Mouse (Mus musculus) midbrain, embryonic 14.5 days (tissue): ENCODE results near the gene Kif26b. TPM values are rescaled to one million over a fixed set of nuclear protein-coding genes. Genes with fewer than 3 reads are reported as not detected.
A peak's percentile ranks its signal among the peaks of the same experiment; 100 is the strongest.

Experiments
- ATAC-seq: fragments of 200-750 bp; cut with Nextera tagmentation; 2 replicates; pipeline ENCODE4 v1.8.0; 2017; ENCODE audit warnings: moderate number of reproducible peaks, moderate library complexity; ENCODE audit not compliant: low FRiP score, low TSS enrichment
- DNase-seq: peaks from one replicate; pipeline ENCODE4 v3.0.0-alpha.2; 2015
- H3K27ac ChIP-seq: fragments of 300-500 bp; sonication (generic); replicated peaks from 2 replicates; pipeline ENCODE4 v1.5.1; 2014; ENCODE audit warnings: mild to moderate bottlenecking, low read depth, low read length, moderate library complexity
- H3K27me3 ChIP-seq: fragments of 300-500 bp; sonication (generic); 2 replicates; pipeline ENCODE4 v1.6.1; 2014; ENCODE audit warnings: low read length, control low read depth, mixed read lengths; ENCODE audit not compliant: control insufficient read depth, insufficient read depth
- H3K36me3 ChIP-seq: fragments of 300-500 bp; sonication (generic); 2 replicates; pipeline ENCODE4 v1.6.1; 2014; ENCODE audit warnings: low read length, control low read depth; ENCODE audit not compliant: control insufficient read depth, insufficient read depth
- H3K4me1 ChIP-seq: fragments of 300-500 bp; sonication (generic); 2 replicates; pipeline ENCODE4 v1.6.1; 2014; ENCODE audit warnings: mild to moderate bottlenecking, antibody characterized with exemption, low read length, control low read depth; ENCODE audit not compliant: control insufficient read depth, insufficient read depth
- H3K4me2 ChIP-seq: fragments of 300-500 bp; sonication (generic); 2 replicates; pipeline ENCODE4 v1.6.1; 2014; ENCODE audit warnings: mild to moderate bottlenecking, low read length, moderate library complexity
- H3K4me3 ChIP-seq: fragments of 300-500 bp; sonication (generic); replicated peaks from 2 replicates; pipeline ENCODE4 v1.5.1; 2014; ENCODE audit warnings: low read depth, low read length
- H3K9ac ChIP-seq: fragments of 300-500 bp; sonication (generic); replicated peaks from 2 replicates; pipeline ENCODE4 v1.6.1; 2014; ENCODE audit warnings: mild to moderate bottlenecking, low read length, moderate library complexity
- H3K9me3 ChIP-seq: fragments of 300-500 bp; sonication (generic); 2 replicates; pipeline ENCODE4 v1.6.1; 2016; ENCODE audit warnings: low read length, control low read depth, mixed read lengths; ENCODE audit not compliant: control insufficient read depth
- WGBS: fragments of 180-500 bp; shearing (Covaris S2); extraction: QIAGEN DNeasy Blood & Tissue Kit; methylation state at CpG from one replicate; pipeline ENCODE4 v1.1.7; 2014; 5-methylcytosine and 5-hydroxymethylcytosine counted together
- polyA plus RNA-seq: library from polyadenylated mRNA; unstranded; fragments of >200 nt; fragmentation: Nextera tagmentation; extraction: Ambion mirVana; gene quantifications from 2 replicates; pipeline ENCODE4 v1.2.1, GENCODE M21; 2014

Kif26b gene
- polyA plus RNA-seq, 1 experiment from 2014 or later = 12.8 TPM

GRCm38 (mm10) chr1:178792726-178793125 lies 263.8 kb downstream of the Kif26b start:
- Histone ChIP-seq H3K4me2 (no peak overlapping the region), H3K4me1 (no peaks in the 10 kb centered on the region), H3K4me3 (no peak overlapping the region), H3K9ac (no peak overlapping the region), H3K27ac (no peak overlapping the region), H3K27me3 (no peaks in the 10 kb centered on the region), H3K36me3 (no peaks in the 10 kb centered on the region), H3K9me3 (no peaks in the 10 kb centered on the region)
- ATAC-seq = no peak
- no peak for DNase-seq
- WGBS = 90% methylated on average over 5 of the region's 5 CpGs

- no peak overlapping the region for H3K4me3 ChIP-seq
- no peaks in the 10 kb centered on the region for H3K27me3 ChIP-seq
- WGBS = 93% methylated on average over 7 of the region's 7 CpGs
- H3K4me2 ChIP-seq = no peak overlapping the region
- no peak overlapping the region for H3K9ac ChIP-seq
- no peak for ATAC-seq
- no peak for DNase-seq
- no peaks in the 10 kb centered on the region for H3K36me3 ChIP-seq
- H3K4me1 ChIP-seq = peaks cover 9% of the 10 kb centered on the region; the same call in 1 of the 2 replicates
- no peak overlapping the region for H3K27ac ChIP-seq
- H3K9me3 ChIP-seq = no peaks in the 10 kb centered on the region
Observed at GRCm38 (mm10) chr1:178794866-178795265, 265.9 kb downstream of the Kif26b start.

DNA sequence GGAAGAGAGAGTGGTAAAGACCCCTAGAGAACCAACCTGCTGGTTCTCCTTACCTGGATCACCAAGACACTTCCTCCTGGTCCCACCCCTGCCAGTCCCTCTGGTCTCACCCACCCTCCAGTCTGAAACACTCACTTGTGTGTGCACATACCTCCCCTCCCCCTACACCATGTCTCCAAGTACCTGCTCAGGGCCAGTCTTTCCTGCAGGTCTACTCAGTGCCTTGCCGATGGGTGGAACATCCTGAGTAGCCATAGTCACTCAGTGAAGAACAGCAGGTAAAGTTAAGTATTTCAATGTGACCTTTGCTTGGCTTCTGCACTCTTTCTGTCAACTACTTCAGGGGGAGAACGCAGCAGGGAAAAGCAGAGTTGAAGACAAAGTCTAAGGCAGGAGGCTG lies 268.5 kb downstream of the Kif26b start:
- no peak overlapping the region for H3K9ac ChIP-seq
- peaks cover 14% of the 10 kb centered on the region; the same call in 1 of the 2 replicates for H3K4me1 ChIP-seq
- 89% methylated on average over 2 of the region's 2 CpGs for WGBS
- no peaks in the 10 kb centered on the region for H3K27me3 ChIP-seq
- no peaks in the 10 kb centered on the region for H3K9me3 ChIP-seq
- H3K36me3 ChIP-seq = no peaks in the 10 kb centered on the region
- no peak for DNase-seq
- ATAC-seq = no peak
- no peak overlapping the region for H3K27ac ChIP-seq
- H3K4me2 ChIP-seq = no peak overlapping the region
- H3K4me3 ChIP-seq = no peak overlapping the region

DNA sequence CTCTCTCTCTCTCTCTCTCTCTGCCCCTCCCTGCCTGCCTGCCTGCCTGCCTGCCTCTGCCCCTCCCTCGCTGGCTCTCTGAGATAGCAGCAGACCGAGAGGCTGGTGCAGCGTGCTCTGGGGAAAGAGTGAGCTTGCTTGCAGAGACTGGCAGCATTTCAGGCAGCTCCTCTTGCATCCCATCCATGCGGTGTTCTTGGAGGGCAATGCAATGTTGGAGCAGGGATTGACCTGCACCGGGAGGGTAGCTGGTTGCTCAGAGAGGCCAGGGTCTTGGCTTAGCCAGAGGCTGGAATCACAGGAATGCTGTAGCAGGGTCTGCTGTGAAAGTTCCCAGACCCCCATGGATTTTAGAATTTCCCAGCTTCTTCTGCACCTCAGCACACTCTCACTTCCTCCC lies 269.4 kb downstream of the Kif26b start:
- peak; percentile 61 for DNase-seq
- no peak overlapping the region for H3K27ac ChIP-seq
- H3K9me3 ChIP-seq = no peaks in the 10 kb centered on the region
- WGBS = 5% methylated on average over 5 of the region's 5 CpGs
- H3K4me1 ChIP-seq = peaks cover 14% of the 10 kb centered on the region; the same call in 1 of the 2 replicates
- no peaks in the 10 kb centered on the region for H3K27me3 ChIP-seq
- H3K4me2 ChIP-seq = peak overlapping the region; percentile 40
- no peak for ATAC-seq
- H3K4me3 ChIP-seq = 0 out of 2 replicates have a peak overlapping the region, but pooled peaks have one; percentile 9
- no peaks in the 10 kb centered on the region for H3K36me3 ChIP-seq
- no peak overlapping the region for H3K9ac ChIP-seq

GRCm38 (mm10) chr1:178798886-178799285 lies 270.0 kb downstream of the Kif26b start:
- Histone ChIP-seq H3K4me3 (no peak overlapping the region), H3K4me1 (peaks cover 17% of the 10 kb centered on the region; the same call in 1 of the 2 replicates), H3K36me3 (no peaks in the 10 kb centered on the region), H3K9ac (no peak overlapping the region), H3K27me3 (no peaks in the 10 kb centered on the region), H3K9me3 (no peaks in the 10 kb centered on the region), H3K27ac (no peak overlapping the region), H3K4me2 (peak overlapping the region; percentile 40)
- WGBS = 67% methylated on average over 8 of the region's 8 CpGs
- DNase-seq (no peak), ATAC-seq (no peak)

DNA sequence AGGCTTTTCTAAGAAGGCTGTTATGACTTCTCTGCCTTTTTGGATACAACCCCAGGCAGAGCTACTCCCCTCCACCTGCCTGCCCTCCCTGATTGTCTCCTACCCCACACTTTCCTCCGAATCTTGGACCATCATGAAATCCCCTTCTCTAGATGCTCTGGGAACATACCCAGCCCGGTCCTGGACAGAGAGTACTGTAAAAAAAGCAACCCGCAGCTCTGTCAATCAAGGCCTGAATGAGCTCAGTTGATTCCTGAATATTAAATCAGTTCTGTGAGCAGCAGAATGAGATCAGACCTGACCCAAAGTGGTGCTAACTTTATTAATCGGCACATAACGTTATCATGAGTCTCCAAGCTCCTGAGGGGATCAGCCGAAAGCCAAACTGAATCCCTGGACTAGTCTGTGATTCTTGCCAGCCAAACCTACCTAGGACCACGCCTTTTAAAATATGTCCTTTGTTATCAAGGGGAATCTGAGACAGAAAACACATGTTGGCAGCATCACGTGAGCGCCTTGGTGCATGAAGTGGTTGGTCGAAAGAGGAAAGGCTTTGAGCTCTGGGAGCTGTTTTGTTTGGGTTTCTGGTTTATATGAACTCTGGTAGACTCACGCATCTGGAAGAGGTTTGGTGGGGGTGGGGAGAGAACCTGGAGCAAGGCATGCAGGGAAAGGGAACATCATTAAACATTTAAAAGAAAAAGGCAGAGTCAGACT lies 271.1 kb downstream of the Kif26b start:
- Histone ChIP-seq H3K27ac (no peak overlapping the region), H3K4me2 (0 out of 2 replicates have a peak overlapping the region, but pooled peaks have one; percentile 3), H3K27me3 (no peaks in the 10 kb centered on the region), H3K4me3 (no peak overlapping the region), H3K9me3 (no peaks in the 10 kb centered on the region), H3K36me3 (no peaks in the 10 kb centered on the region), H3K4me1 (peaks cover 17% of the 10 kb centered on the region; the same call in 1 of the 2 replicates), H3K9ac (no peak overlapping the region)
- DNase-seq (no peak), ATAC-seq (no peak)
- 72% methylated on average over 11 of the region's 11 CpGs for WGBS

DNA sequence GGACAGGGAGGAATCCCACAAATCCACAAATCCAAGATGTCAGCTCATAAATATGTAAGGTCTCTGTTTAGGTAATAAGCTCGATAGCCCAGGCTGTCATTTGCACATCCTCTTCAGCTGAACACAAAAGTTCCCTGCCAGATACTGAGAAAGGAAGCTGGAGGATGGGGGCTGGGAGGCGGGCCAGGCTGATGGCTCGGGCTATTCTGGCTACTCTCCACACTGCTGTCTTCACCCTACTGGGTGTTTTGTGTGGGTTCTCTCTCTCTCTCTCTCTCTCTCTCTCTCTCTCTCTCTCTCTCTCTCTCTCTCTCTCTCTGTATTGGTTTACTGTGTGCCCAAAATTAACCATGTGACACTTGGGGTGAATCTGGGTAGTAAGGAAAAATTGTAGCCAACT lies 274.2 kb downstream of the Kif26b start:
- peak; percentile 29 for DNase-seq
- H3K27me3 ChIP-seq = no peaks in the 10 kb centered on the region
- WGBS = 27% methylated on average over 3 of the region's 3 CpGs
- no peaks in the 10 kb centered on the region for H3K9me3 ChIP-seq
- no peaks in the 10 kb centered on the region for H3K36me3 ChIP-seq
- no peak overlapping the region for H3K4me3 ChIP-seq
- ATAC-seq = no peak
- no peak overlapping the region for H3K27ac ChIP-seq
- H3K4me2 ChIP-seq = no peak overlapping the region
- peaks cover 17% of the 10 kb centered on the region; the same call in 1 of the 2 replicates for H3K4me1 ChIP-seq
- no peak overlapping the region for H3K9ac ChIP-seq

- ATAC-seq = no peak
- 87% methylated on average over 6 of the region's 6 CpGs for WGBS
Observed at GRCm38 (mm10) chr1:178817476-178817875, 288.6 kb downstream of the Kif26b start.

GRCm38 (mm10) chr1:178819060-178819459 lies 290.1 kb downstream of the Kif26b start:
- H3K4me2 ChIP-seq = no peak overlapping the region
- H3K4me3 ChIP-seq = no peak overlapping the region
- H3K27ac ChIP-seq = no peak overlapping the region
- H3K27me3 ChIP-seq = no peaks in the 10 kb centered on the region
- H3K9ac ChIP-seq = no peak overlapping the region
- H3K9me3 ChIP-seq = no peaks in the 10 kb centered on the region
- WGBS = 89% methylated on average over 7 of the region's 7 CpGs
- DNase-seq (no peak), ATAC-seq (no peak)
- no peaks in the 10 kb centered on the region for H3K4me1 ChIP-seq
- H3K36me3 ChIP-seq = no peaks in the 10 kb centered on the region

More at GRCm38 (mm10) chr1:178817476-178817875, 288.6 kb downstream of the Kif26b start:
- Histone ChIP-seq H3K27me3 (no peaks in the 10 kb centered on the region), H3K36me3 (no peaks in the 10 kb centered on the region), H3K9ac (no peak overlapping the region), H3K4me1 (no peaks in the 10 kb centered on the region), H3K4me2 (no peak overlapping the region), H3K4me3 (no peak overlapping the region), H3K9me3 (no peaks in the 10 kb centered on the region), H3K27ac (no peak overlapping the region)
- no peak for DNase-seq
